ENCODE assay signal across 9 mouse cellular contexts in the genomic region with DNA sequence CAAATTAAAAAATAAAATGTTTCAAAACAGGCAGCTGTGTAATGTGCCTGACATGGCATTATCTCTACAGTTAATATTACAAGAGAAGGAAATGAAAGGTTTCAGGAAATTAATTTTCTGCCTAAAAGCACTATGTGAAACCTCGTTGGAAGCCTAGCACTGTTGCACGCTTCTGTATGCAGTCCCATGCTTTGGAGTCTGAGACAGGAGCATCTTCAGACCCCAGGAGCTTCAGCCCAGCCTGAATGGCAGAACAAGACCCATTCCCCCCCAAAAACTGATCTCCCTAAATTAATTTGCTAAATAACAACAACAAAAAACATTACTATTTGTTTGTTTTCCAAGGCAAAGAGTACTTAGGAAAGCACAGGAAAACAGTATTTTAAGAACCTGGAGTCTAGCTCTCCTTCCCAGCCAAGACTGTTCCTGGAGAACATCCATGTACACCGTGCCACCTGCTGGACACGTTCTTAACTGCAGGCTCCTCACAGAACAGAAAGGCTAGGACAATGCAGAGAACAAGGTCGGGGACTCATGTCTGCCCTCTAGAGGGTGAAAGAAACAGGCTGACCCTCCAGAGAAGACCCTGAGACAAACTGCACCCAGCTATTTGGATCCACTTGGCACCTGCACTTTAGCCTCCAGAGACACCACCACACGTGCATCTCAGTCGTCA. TPM values are rescaled to one million over a fixed set of nuclear protein-coding genes. Genes with fewer than 3 reads are reported as not detected.
DNase-seq lines count a peak whose midpoint lies in the region; ATAC-seq and TF ChIP-seq lines count a peak whose summit lies in the region.
"Not testable (repeated sequence)": the region's sequence is repeated elsewhere in the genome, so short reads cannot be mapped to it uniquely, and the experiment has no call there.
"Had no signal": no experiment of that assay in that cellular context is flagged by ENCODE, and none has a peak within 500 bp of the region (broad histone marks: within the 10 kb centered on the region; RNA-seq: fewer than 3 reads in every experiment).

No protein-coding gene starts in this region.

- peak; percentile 72 for TF ChIP-seq CTCF in left cerebral cortex, adult 2 months (IDR thresholded peaks at IDR 0.05)

- not testable (repeated sequence) for H3K4me3 ChIP-seq in intestine, embryonic 14.5 days (ENCODE audit: low read depth, low read length); left cerebral cortex, adult 2 months

- H3K9ac ChIP-seq in intestine, embryonic 14.5 days (ENCODE audit: low read length), result not testable (repeated sequence)

- not testable (repeated sequence) for H3K27ac ChIP-seq in intestine, embryonic 14.5 days (ENCODE audit: low read depth); left cerebral cortex, adult 2 months

- H3K4me2 ChIP-seq in intestine, embryonic 14.5 days (ENCODE audit: low read length), result not testable (repeated sequence)

- H3K27me3 ChIP-seq in intestine, embryonic 14.5 days (replicated peaks; ENCODE audit: control insufficient read depth, insufficient read depth, low read length), result not testable (repeated sequence)

- 17% methylated on average over 7 of the region's 7 CpGs for WGBS in intestine, embryonic 14.5 days

- intact Hi-C loops in left cerebral cortex, adult 2 months (cut with DNase I), result loop anchor here (5.0 kb wide), 2 partner anchors 56 to 116 kb away; a partner anchor contains a TSS

- H3K4me1 ChIP-seq in intestine, embryonic 14.5 days (replicated peaks; ENCODE audit: control insufficient read depth, insufficient read depth, low read length), result not testable (repeated sequence)

- H3K9me3 ChIP-seq in intestine, embryonic 14.5 days (ENCODE audit: control insufficient read depth, low read length), result not testable (repeated sequence)

- ATAC-seq in intestine, embryonic 14.5 days (replicated peaks; ENCODE audit: low FRiP score, low TSS enrichment, low read depth), result 0 out of 2 replicates have a peak, but pooled peaks have one; percentile 50

- not testable (repeated sequence) for H3K36me3 ChIP-seq in intestine, embryonic 14.5 days (ENCODE audit: control insufficient read depth, insufficient read depth, low read length)

- DNase-seq in ZHBTc4 (ENCODE audit: low read depth, low spot score), result peak; percentile 78
- peak; percentile 70 to 87 for DNase-seq in cerebellum, postnatal 4 days (ENCODE audit: low spot score in 2 of 2)
- DNase-seq in gastrocnemius, adult 8-10 months (ENCODE audit: low spot score in 2 of 2), result peak; percentile 24 to 40
- peak; percentile 88 for DNase-seq in intestine, embryonic 14.5 days (ENCODE audit: low spot score)
- DNase-seq in left cerebral cortex, adult 2 months (ENCODE audit: extremely low spot score in 1 of 2, low spot score in 2 of 2), result peak; percentile 80 to 88
- peak; percentile 82 for DNase-seq in mesoderm, embryonic 11.5 days (ENCODE audit: low read depth, low spot score)
- DNase-seq in right cerebral cortex, postnatal 25 days, result peak; percentile 78
- DNase-seq in urinary bladder, postnatal 36 days (ENCODE audit: low spot score in 2 of 2), result peak; percentile 54 to 80

RNA-seq across cellular contexts. Expression of a gene that starts 14.5 kb away (rescaled TPM):
- not detected for total RNA-seq in gastrocnemius, adult 8-10 months (2022)
- polyA plus RNA-seq in intestine, embryonic 14.5 days (2014; fragmentation: Nextera tagmentation; extraction: Ambion mirVana), result not detected in 2 replicates
- not detected for total RNA-seq in left cerebral cortex, adult 2 months (2021)
- polyA plus RNA-seq: gonadal fat pad, adult 2 months had no signal

RNA-seq across cellular contexts. Expression of a gene that starts 28.1 kb away (rescaled TPM):
- not detected for total RNA-seq in gastrocnemius, adult 8-10 months (2022)
- polyA plus RNA-seq in intestine, embryonic 14.5 days (2014; fragmentation: Nextera tagmentation; extraction: Ambion mirVana), result not detected in 2 replicates
- not detected for total RNA-seq in left cerebral cortex, adult 2 months (2021)
- polyA plus RNA-seq: gonadal fat pad, adult 2 months had no signal

RNA-seq across cellular contexts. Expression of a gene that starts 38.3 kb away (rescaled TPM):
- not detected for total RNA-seq in gastrocnemius, adult 8-10 months (2022)
- not detected in 2 replicates for polyA plus RNA-seq in intestine, embryonic 14.5 days (2014; fragmentation: Nextera tagmentation; extraction: Ambion mirVana)
- not detected for total RNA-seq in left cerebral cortex, adult 2 months (2021)
- polyA plus RNA-seq: gonadal fat pad, adult 2 months had no signal

RNA-seq across cellular contexts. Expression of a gene that starts 56.1 kb away (rescaled TPM):
- under 1 TPM in 3 of 4 experiments, not detected in 1; 0.21 to 0.45 (median 0.34) TPM for total RNA-seq in gastrocnemius, adult 8-10 months (2022)
- polyA plus RNA-seq in intestine, embryonic 14.5 days (2014; fragmentation: Nextera tagmentation; extraction: Ambion mirVana), result 3.8 and 4.1 TPM in 2 replicates
- 10 to 100 TPM; 31.4 to 35.0 TPM for total RNA-seq in left cerebral cortex, adult 2 months (2021)

Comparison
In these comparisons a context has a peak if more than half of its experiments do, and no peak if none do; other contexts are left out.
1. DNase-seq: peak in every context shown above with its lines; median percentile 88 in intestine, embryonic 14.5 days; 84 in left cerebral cortex, adult 2 months; 82 in mesoderm, embryonic 11.5 days; 78 in cerebellum, postnatal 4 days; 78 in ZHBTc4; 78 in right cerebral cortex, postnatal 25 days; 67 in urinary bladder, postnatal 36 days; 32 in gastrocnemius, adult 8-10 months.